Mouse (Mus musculus): ENCODE data around the gene Ccl25. TPM values are rescaled to one million over a fixed set of nuclear protein-coding genes. Genes with fewer than 3 reads are reported as not detected.
"Not testable (repeated sequence)": the region's sequence is repeated elsewhere in the genome, so short reads cannot be mapped to it uniquely, and the experiment has no call there.

The Ccl25 gene
- polyA plus RNA-seq, 1 experiment from 2014 or later: 142 TPM

DNA sequence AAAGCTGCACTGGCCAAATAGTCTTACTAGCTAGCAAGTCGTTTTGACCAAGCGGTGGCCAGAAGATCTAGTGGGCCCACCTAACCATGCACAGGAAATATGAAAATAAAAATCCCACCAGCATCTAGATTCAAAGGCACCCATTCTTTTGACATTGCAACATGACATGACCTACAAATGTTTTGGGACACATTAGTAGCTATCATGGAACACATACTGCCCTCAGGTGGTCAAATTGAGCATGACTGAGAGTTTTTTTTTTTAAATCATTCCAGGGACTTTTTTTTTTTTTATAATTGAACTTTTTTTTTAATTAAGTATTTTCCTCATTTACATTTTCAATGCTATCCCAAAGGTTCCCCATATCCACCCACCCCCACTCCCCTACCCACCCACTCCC, 47.6 kb downstream of the Ccl25 start:
- Histone ChIP-seq H3K36me3 (ENCODE audit: control insufficient read depth, insufficient read depth, low read length) (no peaks in the 10 kb centered on the region), H3K4me1 (ENCODE audit: control insufficient read depth, insufficient read depth, low read length) (no peaks in the 10 kb centered on the region), H3K4me2 (ENCODE audit: low read depth, low read length) (no peak overlapping the region), H3K9ac (ENCODE audit: low read depth, low read length) (no peak overlapping the region), H3K9me3 (ENCODE audit: control insufficient read depth, low read length) (peaks cover 3% of the 10 kb centered on the region; the same call in 1 of the 2 replicates), H3K27ac (ENCODE audit: low read length) (no peak overlapping the region), H3K4me3 (ENCODE audit: low read length) (no peak overlapping the region), H3K27me3 (replicated peaks; ENCODE audit: control insufficient read depth, insufficient read depth, low read length) (no peaks in the 10 kb centered on the region)
- WGBS: 89% methylated on average over 2 of the region's 2 CpGs
- ATAC-seq: no peak

DNA sequence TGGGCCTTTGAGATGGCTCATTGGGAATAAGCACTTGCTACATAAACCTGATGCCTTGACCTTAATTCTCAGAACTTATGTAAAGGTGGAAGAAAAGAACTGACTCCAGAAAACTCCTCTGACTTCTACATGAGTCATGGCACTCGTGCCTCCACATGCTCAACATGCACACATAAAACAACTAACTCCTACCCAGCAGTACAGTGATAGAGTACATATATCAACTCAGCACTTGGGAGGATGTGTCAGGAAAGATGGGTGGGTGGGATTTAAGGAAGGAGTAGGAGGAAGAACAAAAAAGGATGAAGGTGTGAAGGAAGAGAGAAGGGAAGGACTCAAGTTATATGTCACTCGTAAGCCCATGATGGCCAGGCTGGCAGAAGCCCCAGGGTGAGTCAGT, 76.4 kb downstream of the Ccl25 start:
- Histone ChIP-seq H3K27ac (ENCODE audit: low read length) (no peak overlapping the region), H3K4me3 (ENCODE audit: low read length) (no peak overlapping the region), H3K4me1 (ENCODE audit: control insufficient read depth, insufficient read depth, low read length) (peaks cover 4% of the 10 kb centered on the region; the same call in 1 of the 2 replicates), H3K36me3 (ENCODE audit: control insufficient read depth, insufficient read depth, low read length) (no peaks in the 10 kb centered on the region), H3K4me2 (ENCODE audit: low read depth, low read length) (no peak overlapping the region), H3K9ac (ENCODE audit: low read depth, low read length) (no peak overlapping the region), H3K27me3 (replicated peaks; ENCODE audit: control insufficient read depth, insufficient read depth, low read length) (no peaks in the 10 kb centered on the region), H3K9me3 (ENCODE audit: control insufficient read depth, low read length) (no peaks in the 10 kb centered on the region)
- ATAC-seq: no peak
- WGBS: 82% methylated on average over 2 of the region's 2 CpGs

DNA sequence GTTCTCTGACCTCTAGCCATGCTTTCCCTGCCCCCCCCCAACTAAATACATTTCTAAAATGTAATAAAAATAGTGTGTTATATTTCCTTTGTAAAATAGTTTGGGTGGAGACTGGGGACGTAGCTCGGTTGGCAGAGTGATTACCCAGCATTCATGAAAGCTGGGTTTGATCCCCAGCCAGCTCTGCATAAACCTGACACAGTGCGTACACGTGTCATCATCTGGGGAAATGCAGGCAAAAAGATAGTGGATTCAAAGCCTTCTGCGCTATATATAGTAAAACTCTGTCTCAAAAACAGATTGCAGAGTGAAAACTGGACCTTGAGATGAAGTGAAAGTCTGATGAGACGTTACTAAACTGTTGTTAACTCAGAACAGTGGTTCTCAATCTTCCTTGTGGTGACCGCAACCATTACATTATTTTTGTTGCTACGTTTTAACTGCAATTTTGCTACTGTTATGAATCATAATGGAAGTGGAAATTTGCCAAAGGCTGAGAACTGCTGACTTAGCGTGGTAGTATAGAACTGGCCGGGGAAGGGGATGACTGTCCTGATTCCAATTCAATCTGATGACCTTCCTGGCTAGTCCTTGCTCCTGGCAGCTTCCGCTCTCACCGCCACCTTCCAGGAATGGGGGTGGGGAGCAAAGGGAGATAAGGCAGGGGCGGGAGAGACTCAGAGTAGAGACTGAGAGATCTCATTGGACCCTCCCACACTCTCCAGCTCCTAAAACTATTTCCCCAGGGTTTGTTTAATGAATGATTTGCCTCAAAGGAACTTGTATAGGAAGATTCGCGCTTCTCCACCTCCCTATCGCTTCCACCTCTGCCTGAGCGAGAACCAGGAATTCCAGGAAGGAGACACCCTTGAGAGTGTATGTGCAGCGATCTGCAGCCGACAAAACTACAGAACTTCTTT, 79.2 kb downstream of the Ccl25 start:
- Histone ChIP-seq H3K27ac (ENCODE audit: low read length) (no peak overlapping the region), H3K9me3 (ENCODE audit: control insufficient read depth, low read length) (no peaks in the 10 kb centered on the region), H3K4me2 (ENCODE audit: low read depth, low read length) (peak overlapping the region; percentile 67), H3K4me1 (ENCODE audit: control insufficient read depth, insufficient read depth, low read length) (peaks cover 4% of the 10 kb centered on the region; the same call in 1 of the 2 replicates), H3K4me3 (ENCODE audit: low read length) (peak overlapping the region; percentile 39), H3K27me3 (replicated peaks; ENCODE audit: control insufficient read depth, insufficient read depth, low read length) (no peaks in the 10 kb centered on the region), H3K9ac (ENCODE audit: low read depth, low read length) (peak overlapping the region; percentile 61), H3K36me3 (ENCODE audit: control insufficient read depth, insufficient read depth, low read length) (no peaks in the 10 kb centered on the region)
- 39% methylated on average over 19 of the region's 19 CpGs for WGBS
- ATAC-seq: peak; percentile 71

DNA sequence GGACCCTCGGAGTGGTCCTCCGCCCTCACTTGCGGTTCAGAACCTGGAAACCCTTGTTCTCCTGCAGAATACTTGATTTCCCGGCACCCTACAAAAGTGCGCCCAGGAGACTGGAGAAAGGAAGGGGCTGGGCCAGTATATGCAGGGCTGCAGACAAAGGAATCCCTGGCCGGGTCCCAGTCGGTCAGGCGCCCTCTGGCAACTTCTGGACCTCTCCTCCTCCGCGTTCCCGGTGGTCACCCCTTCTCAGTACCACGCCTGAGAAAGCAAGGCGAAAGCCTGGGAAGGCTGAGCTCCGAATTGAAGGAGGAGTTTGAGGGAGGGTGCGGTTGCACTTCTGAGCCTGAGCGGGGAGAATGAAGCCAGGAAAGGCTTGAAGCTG, 79.9 kb downstream of the Ccl25 start:
- Histone ChIP-seq H3K9me3 (ENCODE audit: control insufficient read depth, low read length) (no peaks in the 10 kb centered on the region), H3K4me2 (ENCODE audit: low read depth, low read length) (peak overlapping the region; percentile 67), H3K9ac (ENCODE audit: low read depth, low read length) (peak overlapping the region; percentile 61), H3K36me3 (ENCODE audit: control insufficient read depth, insufficient read depth, low read length) (no peaks in the 10 kb centered on the region), H3K4me1 (ENCODE audit: control insufficient read depth, insufficient read depth, low read length) (peaks cover 4% of the 10 kb centered on the region; the same call in 1 of the 2 replicates), H3K27ac (ENCODE audit: low read length) (no peak overlapping the region), H3K4me3 (ENCODE audit: low read length) (peak overlapping the region; percentile 39), H3K27me3 (replicated peaks; ENCODE audit: control insufficient read depth, insufficient read depth, low read length) (no peaks in the 10 kb centered on the region)
- WGBS: 10% methylated on average over 16 of the region's 16 CpGs
- ATAC-seq: peak; percentile 78

DNA sequence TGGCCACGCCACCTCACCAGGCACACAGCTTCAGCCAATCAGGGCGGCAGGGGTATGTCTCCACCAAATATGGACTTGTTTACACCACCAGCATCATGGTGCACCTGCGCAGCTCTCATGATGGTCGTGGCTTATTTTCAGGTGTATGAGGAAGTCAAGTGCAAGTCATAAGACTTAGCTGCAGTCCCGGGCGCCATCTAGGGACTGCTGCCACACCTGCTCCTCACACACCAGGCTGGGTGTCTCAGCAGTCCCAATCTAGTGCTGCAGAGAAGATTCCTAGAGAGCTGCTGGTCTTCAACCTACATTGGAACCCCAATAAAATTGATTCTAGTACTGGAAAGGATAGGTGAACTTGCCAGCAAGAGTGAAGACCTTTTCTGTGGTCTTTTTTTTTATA, 83.4 kb downstream of the Ccl25 start:
- H3K9me3 ChIP-seq (ENCODE audit: control insufficient read depth, low read length); H3K27ac ChIP-seq (ENCODE audit: low read length); H3K4me1 ChIP-seq (ENCODE audit: control insufficient read depth, insufficient read depth, low read length); H3K36me3 ChIP-seq (ENCODE audit: control insufficient read depth, insufficient read depth, low read length); H3K4me3 ChIP-seq (ENCODE audit: low read length); ATAC-seq; H3K9ac ChIP-seq (ENCODE audit: low read depth, low read length); H3K4me2 ChIP-seq (ENCODE audit: low read depth, low read length); H3K27me3 ChIP-seq (replicated peaks; ENCODE audit: control insufficient read depth, insufficient read depth, low read length): not testable (repeated sequence)
- 63% methylated on average over 6 of the region's 6 CpGs for WGBS

Other genes starting within 250 kb of the Ccl25 start
- gene Cd209f, start 219.4 kb upstream of the Ccl25 start, polyA plus RNA-seq (2015; fragmentation: Nextera tagmentation; extraction: Ambion mirVana): 0.21 TPM in 1 of 2 replicates, not detected in the other
- not detected in 2 replicates for gene Cd209g, start 191.1 kb upstream of the Ccl25 start, polyA plus RNA-seq (2015; fragmentation: Nextera tagmentation; extraction: Ambion mirVana)
- 19.1 and 19.2 TPM in 2 replicates for gene Evi5l, start 158.6 kb upstream of the Ccl25 start, polyA plus RNA-seq (2015; fragmentation: Nextera tagmentation; extraction: Ambion mirVana)
- gene Prr36, start 107.8 kb upstream of the Ccl25 start, polyA plus RNA-seq (2015; fragmentation: Nextera tagmentation; extraction: Ambion mirVana): 2.8 and 3.2 TPM in 2 replicates
- 2.6 and 2.8 TPM in 2 replicates for gene Lrrc8e, start 98.4 kb upstream of the Ccl25 start, polyA plus RNA-seq (2015; fragmentation: Nextera tagmentation; extraction: Ambion mirVana)
- gene Map2k7, start 86.5 kb upstream of the Ccl25 start, polyA plus RNA-seq (2015; fragmentation: Nextera tagmentation; extraction: Ambion mirVana): 17.8 and 18.8 TPM in 2 replicates
- gene Gm49320, start 86.3 kb upstream of the Ccl25 start, polyA plus RNA-seq (2015; fragmentation: Nextera tagmentation; extraction: Ambion mirVana): 0.64 and 0.70 TPM in 2 replicates
- gene Tgfbr3l, start 77.0 kb upstream of the Ccl25 start, polyA plus RNA-seq (2015; fragmentation: Nextera tagmentation; extraction: Ambion mirVana): 2.4 and 2.9 TPM in 2 replicates
- 38.9 and 43.5 TPM in 2 replicates for gene Snapc2, start 72.1 kb upstream of the Ccl25 start, polyA plus RNA-seq (2015; fragmentation: Nextera tagmentation; extraction: Ambion mirVana)
- 52.8 and 55.0 TPM in 2 replicates for gene Ctxn1, start 65.9 kb upstream of the Ccl25 start, polyA plus RNA-seq (2015; fragmentation: Nextera tagmentation; extraction: Ambion mirVana)
- gene Timm44, start 49.3 kb upstream of the Ccl25 start, polyA plus RNA-seq (2015; fragmentation: Nextera tagmentation; extraction: Ambion mirVana): 73.5 and 74.6 TPM in 2 replicates
- gene Elavl1, start 203 bp downstream of the Ccl25 start, polyA plus RNA-seq (2015; fragmentation: Nextera tagmentation; extraction: Ambion mirVana): 162 and 177 TPM in 2 replicates
- gene Cers4, start 167.8 kb downstream of the Ccl25 start, polyA plus RNA-seq (2015; fragmentation: Nextera tagmentation; extraction: Ambion mirVana): 14.9 and 17.0 TPM in 2 replicates

Measured in intestine, embryonic 16.5 days (tissue).